Mouse (Mus musculus) midbrain, embryonic 14.5 days (tissue): ENCODE measurements at regions not wholly inside any gene's neighbourhood (a gene's known extent, or its start where the extent isn't known, plus 50 kb on each side); places are given as distances from the start of the nearest gene placed in this dataset.

Source experiments
- ATAC-seq: fragments of 200-750 bp; cut with Nextera tagmentation; 2 replicates; pipeline ENCODE4 v1.8.0; 2017; ENCODE audit warnings: moderate number of reproducible peaks, moderate library complexity; ENCODE audit not compliant: low FRiP score, low TSS enrichment
- DNase-seq: peaks from one replicate; pipeline ENCODE4 v3.0.0-alpha.2; 2015
- H3K27ac ChIP-seq: fragments of 300-500 bp; sonication (generic); replicated peaks from 2 replicates; pipeline ENCODE4 v1.5.1; 2014; ENCODE audit warnings: mild to moderate bottlenecking, low read depth, low read length, moderate library complexity
- H3K27me3 ChIP-seq: fragments of 300-500 bp; sonication (generic); 2 replicates; pipeline ENCODE4 v1.6.1; 2014; ENCODE audit warnings: low read length, control low read depth, mixed read lengths; ENCODE audit not compliant: control insufficient read depth, insufficient read depth
- H3K36me3 ChIP-seq: fragments of 300-500 bp; sonication (generic); 2 replicates; pipeline ENCODE4 v1.6.1; 2014; ENCODE audit warnings: low read length, control low read depth; ENCODE audit not compliant: control insufficient read depth, insufficient read depth
- H3K4me1 ChIP-seq: fragments of 300-500 bp; sonication (generic); 2 replicates; pipeline ENCODE4 v1.6.1; 2014; ENCODE audit warnings: mild to moderate bottlenecking, antibody characterized with exemption, low read length, control low read depth; ENCODE audit not compliant: control insufficient read depth, insufficient read depth
- H3K4me2 ChIP-seq: fragments of 300-500 bp; sonication (generic); 2 replicates; pipeline ENCODE4 v1.6.1; 2014; ENCODE audit warnings: mild to moderate bottlenecking, low read length, moderate library complexity
- H3K4me3 ChIP-seq: fragments of 300-500 bp; sonication (generic); replicated peaks from 2 replicates; pipeline ENCODE4 v1.5.1; 2014; ENCODE audit warnings: low read depth, low read length
- H3K9ac ChIP-seq: fragments of 300-500 bp; sonication (generic); replicated peaks from 2 replicates; pipeline ENCODE4 v1.6.1; 2014; ENCODE audit warnings: mild to moderate bottlenecking, low read length, moderate library complexity
- H3K9me3 ChIP-seq: fragments of 300-500 bp; sonication (generic); 2 replicates; pipeline ENCODE4 v1.6.1; 2016; ENCODE audit warnings: low read length, control low read depth, mixed read lengths; ENCODE audit not compliant: control insufficient read depth
- WGBS: fragments of 180-500 bp; shearing (Covaris S2); extraction: QIAGEN DNeasy Blood & Tissue Kit; methylation state at CpG from one replicate; pipeline ENCODE4 v1.1.7; 2014; 5-methylcytosine and 5-hydroxymethylcytosine counted together

GRCm38 (mm10) chr11:55926366-55926765 lies 114.4 kb downstream of the Nmur2 start:
- H3K36me3 ChIP-seq: no peaks in the 10 kb centered on the region
- DNase-seq: no peak
- no peak overlapping the region for H3K4me2 ChIP-seq
- H3K27ac ChIP-seq: no peak overlapping the region
- no peaks in the 10 kb centered on the region for H3K4me1 ChIP-seq
- no peak for ATAC-seq
- no peaks in the 10 kb centered on the region for H3K27me3 ChIP-seq
- H3K4me3 ChIP-seq: no peak overlapping the region
- no peaks in the 10 kb centered on the region for H3K9me3 ChIP-seq
- H3K9ac ChIP-seq: no peak overlapping the region
- 78% methylated on average over 5 of the region's 5 CpGs for WGBS

- Histone ChIP-seq H3K4me1 (peaks cover 5% of the 10 kb centered on the region; the same call in 1 of the 2 replicates), H3K27me3 (no peaks in the 10 kb centered on the region), H3K27ac (no peak overlapping the region), H3K4me3 (no peak overlapping the region), H3K36me3 (no peaks in the 10 kb centered on the region), H3K4me2 (no peak overlapping the region), H3K9ac (no peak overlapping the region), H3K9me3 (no peaks in the 10 kb centered on the region)
- WGBS: 40% methylated on average over 3 of the region's 3 CpGs
- ATAC-seq (no peak), DNase-seq (peak; percentile 66)
These were observed 121.7 kb downstream of the Nmur2 start for GRCm38 (mm10) chr11:55919066-55919465.

- DNase-seq (no peak), ATAC-seq (no peak)
- no peak overlapping the region for H3K9ac ChIP-seq
- H3K36me3 ChIP-seq: no peaks in the 10 kb centered on the region
- H3K4me3 ChIP-seq: no peak overlapping the region
- 82% methylated on average over 5 of the region's 5 CpGs for WGBS
- peaks cover 5% of the 10 kb centered on the region; the same call in 1 of the 2 replicates for H3K4me1 ChIP-seq
- H3K27me3 ChIP-seq: no peaks in the 10 kb centered on the region
- no peak overlapping the region for H3K4me2 ChIP-seq
- no peaks in the 10 kb centered on the region for H3K9me3 ChIP-seq
- H3K27ac ChIP-seq: no peak overlapping the region
These were observed 122.4 kb downstream of the Nmur2 start for GRCm38 (mm10) chr11:55918411-55918810.

GRCm38 (mm10) chr11:55897506-55897905 lies 143.3 kb downstream of the Nmur2 start:
- H3K27me3 ChIP-seq: no peaks in the 10 kb centered on the region
- 23% methylated on average over 6 of the region's 6 CpGs for WGBS
- no peak overlapping the region for H3K4me2 ChIP-seq
- no peaks in the 10 kb centered on the region for H3K4me1 ChIP-seq
- no peak for ATAC-seq
- H3K36me3 ChIP-seq: no peaks in the 10 kb centered on the region
- H3K27ac ChIP-seq: no peak overlapping the region
- H3K9me3 ChIP-seq: no peaks in the 10 kb centered on the region
- H3K4me3 ChIP-seq: no peak overlapping the region
- H3K9ac ChIP-seq: no peak overlapping the region
- peak; percentile 63 for DNase-seq

GRCm38 (mm10) chr11:55890161-55890560 lies 150.6 kb downstream of the Nmur2 start:
- H3K27me3 ChIP-seq: no peaks in the 10 kb centered on the region
- no peak overlapping the region for H3K4me2 ChIP-seq
- DNase-seq: peak; percentile 7
- 31% methylated on average over 4 of the region's 4 CpGs for WGBS
- no peak overlapping the region for H3K9ac ChIP-seq
- no peaks in the 10 kb centered on the region for H3K9me3 ChIP-seq
- no peak overlapping the region for H3K27ac ChIP-seq
- H3K4me1 ChIP-seq: no peaks in the 10 kb centered on the region
- no peak for ATAC-seq
- no peaks in the 10 kb centered on the region for H3K36me3 ChIP-seq
- no peak overlapping the region for H3K4me3 ChIP-seq

- Histone ChIP-seq H3K4me2 (no peak overlapping the region), H3K36me3 (no peaks in the 10 kb centered on the region), H3K27ac (no peak overlapping the region), H3K27me3 (no peaks in the 10 kb centered on the region), H3K9me3 (no peaks in the 10 kb centered on the region), H3K9ac (no peak overlapping the region), H3K4me3 (no peak overlapping the region), H3K4me1 (no peaks in the 10 kb centered on the region)
- ATAC-seq (no peak), DNase-seq (no peak)
- WGBS: 93% methylated on average over 2 of the region's 2 CpGs
These were observed 162.2 kb downstream of the Nmur2 start for GRCm38 (mm10) chr11:55878631-55879030.

GRCm38 (mm10) chr11:55867141-55867540 lies 173.7 kb downstream of the Nmur2 start:
- H3K27ac ChIP-seq: no peak overlapping the region
- no peaks in the 10 kb centered on the region for H3K9me3 ChIP-seq
- ATAC-seq (no peak), DNase-seq (no peak)
- H3K4me1 ChIP-seq: no peaks in the 10 kb centered on the region
- WGBS: 78% methylated on average over 2 of the region's 2 CpGs
- H3K27me3 ChIP-seq: no peaks in the 10 kb centered on the region
- no peak overlapping the region for H3K9ac ChIP-seq
- H3K4me2 ChIP-seq: no peak overlapping the region
- H3K4me3 ChIP-seq: no peak overlapping the region
- H3K36me3 ChIP-seq: no peaks in the 10 kb centered on the region

GRCm38 (mm10) chr11:55859230-55859629 lies 181.6 kb downstream of the Nmur2 start:
- Histone ChIP-seq H3K4me2 (no peak overlapping the region), H3K4me3 (no peak overlapping the region), H3K27ac (no peak overlapping the region), H3K36me3 (no peaks in the 10 kb centered on the region), H3K9me3 (0 out of 2 replicates have a peak, but pooled peaks cover 3% of the 10 kb centered on the region), H3K4me1 (no peaks in the 10 kb centered on the region), H3K9ac (no peak overlapping the region), H3K27me3 (no peaks in the 10 kb centered on the region)
- DNase-seq: peak; percentile 37
- ATAC-seq: no peak
- 58% methylated on average over 7 of the region's 7 CpGs for WGBS

- H3K4me2 ChIP-seq: no peak overlapping the region
- H3K9ac ChIP-seq: no peak overlapping the region
- ATAC-seq: no peak
- no peak for DNase-seq
- no peak overlapping the region for H3K4me3 ChIP-seq
- no peaks in the 10 kb centered on the region for H3K36me3 ChIP-seq
- no peaks in the 10 kb centered on the region for H3K4me1 ChIP-seq
- no peaks in the 10 kb centered on the region for H3K27me3 ChIP-seq
- WGBS: 36% methylated on average over 6 of the region's 6 CpGs
- no peak overlapping the region for H3K27ac ChIP-seq
- H3K9me3 ChIP-seq: no peaks in the 10 kb centered on the region
These were observed 212.5 kb upstream of the Glra1 start for GRCm38 (mm10) chr11:55820479-55820878.
